Mouse (Mus musculus) neural tube, embryonic 11.5 days (tissue): Measurements from ENCODE around the gene Clmp. TPM values are rescaled to one million over a fixed set of nuclear protein-coding genes. Genes with fewer than 3 reads are reported as not detected.
"Not testable (repeated sequence)": the region's sequence is repeated elsewhere in the genome, so short reads cannot be mapped to it uniquely, and the experiment has no call there.

ENCODE experiments used
- ATAC-seq: fragments of 200-750 bp; cut with Nextera tagmentation; 2 replicates; pipeline ENCODE4 v1.8.0; 2017; ENCODE audit warnings: moderate number of reproducible peaks, mild to moderate bottlenecking, moderate TSS enrichment, moderate library complexity; ENCODE audit not compliant: insufficient read depth, low FRiP score, low TSS enrichment
- DNase-seq: peaks from one replicate; pipeline ENCODE4 v3.0.0-alpha.2; 2015; ENCODE audit warnings: low spot score
- H3K27ac ChIP-seq: fragments of 300-500 bp; sonication (generic); 2 replicates; pipeline ENCODE4 v1.5.1; 2014; ENCODE audit warnings: low read depth, mild to moderate bottlenecking, low read length
- H3K27me3 ChIP-seq: fragments of 300-500 bp; sonication (generic); 2 replicates; pipeline ENCODE4 v1.6.1; 2014; ENCODE audit warnings: mild to moderate bottlenecking, low read length, mixed read lengths; ENCODE audit not compliant: control insufficient read depth, insufficient read depth
- H3K36me3 ChIP-seq: fragments of 300-500 bp; sonication (generic); 2 replicates; pipeline ENCODE4 v1.6.1; 2014; ENCODE audit warnings: mild to moderate bottlenecking, low read length, moderate library complexity, mixed read lengths; ENCODE audit not compliant: control insufficient read depth, insufficient read depth
- H3K4me1 ChIP-seq: fragments of 300-500 bp; sonication (generic); 2 replicates; pipeline ENCODE4 v1.6.1; 2014; ENCODE audit warnings: low read length, mixed read lengths; ENCODE audit not compliant: control insufficient read depth, insufficient read depth
- H3K4me2 ChIP-seq: fragments of 300-500 bp; sonication (generic); 2 replicates; pipeline ENCODE4 v1.6.1; 2014; ENCODE audit warnings: low read depth, mild to moderate bottlenecking, moderate library complexity
- H3K4me3 ChIP-seq: fragments of 300-500 bp; sonication (generic); 2 replicates; pipeline ENCODE4 v1.5.1; 2014; ENCODE audit warnings: low read depth, low read length
- H3K9ac ChIP-seq: fragments of 300-500 bp; sonication (generic); 2 replicates; pipeline ENCODE4 v1.6.1; 2014; ENCODE audit warnings: mild to moderate bottlenecking, low read length
- H3K9me3 ChIP-seq: fragments of 300-500 bp; sonication (generic); 2 replicates; pipeline ENCODE4 v1.6.1; 2016; ENCODE audit warnings: low read length; ENCODE audit not compliant: control insufficient read depth
- WGBS: fragments of 180-500 bp; shearing (Covaris S2); extraction: QIAGEN DNeasy Blood & Tissue Kit; methylation state at CpG from one replicate; pipeline ENCODE4 v1.1.7; 2014; 5-methylcytosine and 5-hydroxymethylcytosine counted together
- polyA plus RNA-seq: library from polyadenylated mRNA; unstranded; fragments of >200 nt; fragmentation: Nextera tagmentation; extraction: Ambion mirVana; gene quantifications from 2 replicates; pipeline ENCODE4 v1.2.1, GENCODE M21; 2014

The Clmp gene
- polyA plus RNA-seq, 1 experiment from 2014 or later, result 46.9 TPM

DNA sequence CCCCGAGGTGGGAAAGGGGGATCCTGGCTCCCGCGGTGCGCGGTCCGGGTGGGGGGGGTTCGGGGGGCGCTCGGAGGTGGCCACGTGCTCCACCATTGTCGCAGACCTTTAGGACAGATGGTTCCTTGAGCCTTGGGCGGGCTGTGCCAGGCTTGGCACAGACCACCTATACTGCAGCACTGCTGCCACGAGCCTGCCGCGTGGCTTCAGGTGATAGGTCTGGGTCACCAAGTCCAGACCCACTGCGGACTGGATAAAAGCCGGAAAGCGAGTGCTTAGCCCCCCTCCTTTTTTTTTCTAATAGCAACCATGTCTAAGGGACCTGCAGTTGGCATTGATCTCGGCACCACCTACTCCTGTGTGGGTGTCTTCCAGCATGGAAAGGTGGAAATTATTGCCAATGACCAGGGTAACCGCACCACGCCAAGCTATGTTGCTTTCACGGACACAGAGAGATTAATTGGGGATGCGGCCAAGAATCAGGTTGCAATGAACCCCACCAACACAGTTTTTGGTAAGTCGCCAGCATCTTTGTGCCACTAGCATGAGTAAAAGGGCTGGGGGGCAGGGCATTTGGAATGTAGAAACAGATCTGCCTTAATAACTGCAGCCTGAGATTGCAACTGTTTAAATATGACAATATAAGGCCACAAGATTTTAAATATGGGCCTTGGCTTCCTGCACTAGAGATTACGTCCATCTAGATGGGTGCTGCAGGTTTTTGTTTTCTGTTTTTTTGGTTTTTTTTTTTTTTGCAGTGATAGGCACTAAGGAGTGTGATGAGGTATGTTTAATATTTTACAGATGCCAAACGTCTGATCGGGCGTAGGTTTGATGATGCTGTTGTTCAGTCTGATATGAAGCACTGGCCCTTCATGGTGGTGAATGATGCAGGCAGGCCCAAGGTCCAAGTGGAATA, 116.1 kb downstream of the Clmp start:
- Histone ChIP-seq H3K4me2 (peak overlapping the region; percentile 80), H3K9ac (peak overlapping the region; percentile 99), H3K4me3 (peak overlapping the region; percentile 91), H3K4me1 (peaks cover 11% of the 10 kb centered on the region), H3K27ac (peak overlapping the region; percentile 87)
- not testable (repeated sequence) for H3K9me3 ChIP-seq, H3K27me3 ChIP-seq, H3K36me3 ChIP-seq
- ATAC-seq (peak; percentile 14), DNase-seq (peak; percentile 48)
- WGBS, result under 1% methylated on average over 25 of the region's 28 CpGs

DNA sequence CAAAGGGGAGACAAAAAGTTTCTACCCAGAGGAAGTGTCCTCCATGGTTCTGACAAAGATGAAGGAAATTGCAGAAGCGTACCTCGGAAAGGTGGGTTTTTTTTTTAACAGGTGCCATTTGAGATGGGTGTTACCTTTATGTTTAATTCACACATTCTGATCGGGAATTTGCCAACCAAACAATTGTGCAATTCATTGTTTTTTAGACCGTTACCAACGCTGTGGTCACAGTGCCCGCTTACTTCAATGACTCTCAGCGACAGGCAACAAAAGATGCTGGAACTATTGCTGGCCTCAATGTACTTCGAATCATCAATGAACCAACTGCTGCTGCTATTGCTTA, 116.7 kb downstream of the Clmp start:
- H3K27ac ChIP-seq, ATAC-seq, DNase-seq, H3K27me3 ChIP-seq, H3K36me3 ChIP-seq, H3K9me3 ChIP-seq: not testable (repeated sequence)
- Histone ChIP-seq H3K4me2 (peak overlapping the region; percentile 80), H3K9ac (peak overlapping the region; percentile 99), H3K4me1 (peaks cover 12% of the 10 kb centered on the region), H3K4me3 (peak overlapping the region; percentile 91)
- 7% methylated on average over 8 of the region's 8 CpGs for WGBS

DNA sequence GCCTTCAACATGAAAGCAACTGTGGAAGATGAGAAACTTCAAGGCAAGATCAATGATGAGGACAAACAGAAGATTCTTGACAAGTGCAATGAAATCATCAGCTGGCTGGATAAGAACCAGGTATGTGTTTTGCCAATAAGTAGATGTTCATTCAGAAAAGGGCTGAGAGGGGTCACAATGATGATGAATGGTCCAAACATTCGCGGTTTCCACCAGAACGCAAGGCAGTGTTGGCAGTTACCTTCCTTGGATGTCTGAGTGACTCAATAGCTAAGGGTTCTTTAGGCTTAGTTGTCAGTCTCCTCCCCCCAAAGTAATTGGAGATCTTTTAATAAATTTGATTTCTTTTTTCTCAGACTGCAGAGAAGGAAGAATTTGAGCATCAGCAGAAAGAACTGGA, 118.8 kb downstream of the Clmp start:
- not testable (repeated sequence) for H3K27ac ChIP-seq, H3K9me3 ChIP-seq, H3K27me3 ChIP-seq, ATAC-seq, H3K4me3 ChIP-seq, H3K9ac ChIP-seq, H3K4me2 ChIP-seq, DNase-seq, H3K4me1 ChIP-seq, H3K36me3 ChIP-seq
- 47% methylated on average over 3 of the region's 3 CpGs for WGBS

DNA sequence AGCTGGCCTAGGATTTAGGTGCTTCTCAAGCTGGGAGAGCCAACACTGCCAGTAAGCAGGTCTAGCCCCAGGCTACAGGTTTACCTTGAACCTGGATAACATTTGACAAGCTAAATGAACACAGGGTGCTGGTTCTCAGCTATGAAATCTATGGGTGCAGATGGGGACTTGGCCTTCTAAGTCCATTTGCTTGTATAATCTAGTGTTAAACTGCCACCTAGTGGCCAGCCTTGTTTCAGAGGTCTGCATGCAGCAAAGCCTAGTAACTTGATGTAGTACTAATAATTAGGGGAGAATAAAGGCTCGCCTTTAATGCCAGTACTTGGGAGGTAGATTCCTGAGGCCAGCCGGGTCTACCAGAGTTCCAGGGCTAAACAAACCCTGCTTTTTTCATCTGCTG, 119.5 kb downstream of the Clmp start:
- Histone ChIP-seq H3K9me3 (no peaks in the 10 kb centered on the region), H3K4me1 (peaks cover 9% of the 10 kb centered on the region), H3K4me2 (no peak overlapping the region; the same call in 1 of the 2 replicates), H3K36me3 (peaks cover 7% of the 10 kb centered on the region; the same call in 1 of the 2 replicates), H3K9ac (no peak overlapping the region), H3K27ac (peak overlapping the region; percentile 11; the same call in 1 of the 2 replicates), H3K4me3 (peak overlapping the region; percentile 15; the same call in 1 of the 2 replicates), H3K27me3 (no peaks in the 10 kb centered on the region)
- WGBS, result 26% methylated on average over 2 of the region's 2 CpGs
- DNase-seq, result peak; percentile 74
- ATAC-seq, result no peak

- Histone ChIP-seq H3K4me3 (no peak overlapping the region), H3K27ac (no peak overlapping the region), H3K9ac (no peak overlapping the region), H3K36me3 (peaks cover 7% of the 10 kb centered on the region; the same call in 1 of the 2 replicates), H3K9me3 (no peaks in the 10 kb centered on the region), H3K27me3 (no peaks in the 10 kb centered on the region), H3K4me1 (peaks cover 9% of the 10 kb centered on the region), H3K4me2 (no peak overlapping the region)
- peak; percentile 55 for DNase-seq
- WGBS, result 23% methylated on average over 5 of the region's 5 CpGs
- ATAC-seq, result peak; percentile 29
Measured at GRCm38 (mm10) chr9:40806440-40807288, 120.9 kb downstream of the Clmp start.

DNA sequence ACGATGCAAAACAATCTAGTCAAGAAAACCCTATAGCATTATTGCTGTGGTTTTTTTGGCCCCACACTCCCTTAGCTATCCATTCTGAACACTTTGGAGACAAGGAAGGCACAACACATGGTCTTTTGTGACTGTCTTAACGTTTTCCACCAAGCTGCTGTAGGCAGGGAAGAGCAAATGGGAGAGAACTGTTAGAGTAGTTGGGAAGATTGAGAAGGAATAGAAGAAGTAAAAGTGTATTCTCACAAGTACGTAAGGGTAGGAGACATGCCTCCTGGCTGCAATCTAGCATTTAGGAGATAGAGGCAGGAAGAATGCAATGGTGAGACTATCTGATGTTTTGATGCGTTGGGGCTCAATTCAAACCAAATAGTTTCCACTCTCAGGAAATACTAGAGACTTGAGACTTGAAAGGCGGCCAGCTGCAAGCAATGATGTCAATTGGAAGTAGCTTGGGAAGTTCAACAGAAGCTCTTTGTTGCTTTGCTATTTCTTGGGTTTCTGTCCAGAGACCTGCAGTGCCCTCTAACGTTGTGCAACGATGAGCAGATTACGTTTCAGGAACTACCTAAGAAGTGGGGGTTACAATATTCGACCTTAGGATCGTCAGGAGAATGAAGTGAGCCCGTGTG, 121.6 kb downstream of the Clmp start:
- 32% methylated on average over 11 of the region's 11 CpGs for WGBS
- Histone ChIP-seq H3K27me3 (no peaks in the 10 kb centered on the region), H3K9ac (no peak overlapping the region), H3K9me3 (no peaks in the 10 kb centered on the region), H3K27ac (0 out of 2 replicates have a peak overlapping the region, but pooled peaks have one; percentile 15), H3K4me3 (no peak overlapping the region), H3K36me3 (peaks cover 7% of the 10 kb centered on the region; the same call in 1 of the 2 replicates), H3K4me2 (no peak overlapping the region), H3K4me1 (peaks cover 9% of the 10 kb centered on the region)
- DNase-seq (no peak), ATAC-seq (0 out of 2 replicates have a peak, but pooled peaks have one; percentile 5)

DNA sequence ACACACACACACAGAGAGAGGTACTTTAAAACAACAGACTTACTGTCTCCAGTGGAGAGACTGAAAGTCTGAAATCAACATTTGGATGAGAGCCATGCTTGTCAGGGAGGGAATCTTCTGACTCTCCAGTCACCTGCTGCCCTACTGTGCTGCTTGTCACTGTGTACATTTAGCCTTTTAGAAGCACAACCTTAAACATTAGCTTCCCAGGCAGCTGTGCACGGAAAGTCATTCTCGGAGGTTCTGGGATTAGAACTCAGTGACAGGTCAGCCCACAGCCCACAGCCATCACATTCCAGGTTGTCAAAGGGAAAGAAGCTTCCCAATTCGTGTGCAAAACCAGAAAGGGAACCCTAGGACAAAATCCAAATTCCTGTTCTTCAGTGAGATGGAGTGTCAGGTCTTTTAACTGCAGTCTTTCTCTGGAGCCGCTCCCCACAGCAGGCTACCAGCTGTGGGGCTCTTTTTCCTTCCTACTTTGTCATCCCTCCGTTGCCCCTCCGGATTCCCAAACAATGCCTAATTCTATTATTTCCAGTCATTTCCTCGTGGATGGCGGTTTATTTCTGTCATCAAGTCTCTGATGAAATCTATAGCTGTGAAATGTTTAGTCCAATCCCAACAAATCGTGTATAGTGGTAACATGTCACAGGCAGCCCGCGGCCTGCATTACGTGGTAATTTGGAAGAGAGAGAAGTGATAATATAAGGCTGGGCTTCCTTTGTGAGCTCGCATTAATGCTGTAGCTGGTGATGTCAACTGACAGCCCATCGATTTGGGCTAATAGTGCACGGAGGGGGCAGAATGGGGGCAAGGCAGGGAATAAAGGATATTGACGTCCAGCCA, 122.5 kb downstream of the Clmp start:
- H3K27me3 ChIP-seq, result no peaks in the 10 kb centered on the region
- no peak overlapping the region for H3K9ac ChIP-seq
- DNase-seq (no peak), ATAC-seq (0 out of 2 replicates have a peak, but pooled peaks have one; percentile 28)
- no peaks in the 10 kb centered on the region for H3K9me3 ChIP-seq
- WGBS, result 25% methylated on average over 16 of the region's 16 CpGs
- peaks cover 7% of the 10 kb centered on the region; the same call in 1 of the 2 replicates for H3K36me3 ChIP-seq
- no peak overlapping the region for H3K4me2 ChIP-seq
- H3K4me1 ChIP-seq, result peaks cover 9% of the 10 kb centered on the region
- no peak overlapping the region for H3K4me3 ChIP-seq
- H3K27ac ChIP-seq, result peak overlapping the region; percentile 9; the same call in 1 of the 2 replicates
